Mouse (Mus musculus) CH12.LX (cell line): ENCODE results near the gene Prkn. TPM values are rescaled to one million over a fixed set of nuclear protein-coding genes. Genes with fewer than 3 reads are reported as not detected.

Experiments used
- DNase-seq: peaks from one replicate; pipeline ENCODE4 v3.0.0-alpha.2; 2013; ENCODE audit errors: extremely low read depth
- H3K27ac ChIP-seq: 2 replicates; pipeline ENCODE4 v1.5.1; 2012; ENCODE audit warnings: low read depth, mild to moderate bottlenecking, control low read depth, moderate library complexity; ENCODE audit not compliant: insufficient read depth
- H3K27me3 ChIP-seq: replicated peaks from 2 replicates; pipeline ENCODE3; 2012; ENCODE audit warnings: inconsistent platforms
- H3K36me3 ChIP-seq, 2 experiments: replicated peaks in 1 of 2; 2 replicates each; pipeline versions ENCODE3 to v1.6.1; 2012; ENCODE audit warnings: inconsistent platforms in 1 of 2, low read length in 1 of 2, mild to moderate bottlenecking in 1 of 2, mixed read lengths in 1 of 2, moderate library complexity in 1 of 2; ENCODE audit not compliant: control insufficient read depth in 1 of 2, insufficient read depth in 1 of 2
- H3K4me1 ChIP-seq, 2 experiments: 2 replicates each; pipeline ENCODE4 v1.6.1; 2012; ENCODE audit warnings: inconsistent platforms in 1 of 2, moderate library complexity in 1 of 2; ENCODE audit not compliant: insufficient read depth in 2 of 2, control insufficient read depth in 1 of 2
- H3K4me2 ChIP-seq: 2 replicates; pipeline ENCODE4 v1.6.1; 2012; ENCODE audit warnings: low read depth, mild to moderate bottlenecking, control low read depth; ENCODE audit not compliant: poor library complexity, insufficient read depth, severe bottlenecking
- H3K4me3 ChIP-seq, 3 experiments: fragments of 150-350 bp in 1 of 3; sonication (generic) in 1 of 3; replicated peaks in 1 of 3; 2 replicates each; pipeline versions ENCODE3 to v1.5.1; 2011 to 2012; ENCODE audit warnings: low read depth in 2 of 3, low read length in 2 of 3, mild to moderate bottlenecking in 2 of 3, moderate library complexity in 2 of 3, control low read depth in 1 of 3, improper control_type of control experiment in 1 of 3, inconsistent platforms in 1 of 3, mixed read lengths in 1 of 3; ENCODE audit not compliant: poor library complexity in 1 of 3
- H3K79me2 ChIP-seq: replicated peaks from 2 replicates; pipeline ENCODE4 v1.6.1; 2012; ENCODE audit warnings: mild to moderate bottlenecking, moderate library complexity; ENCODE audit not compliant: control insufficient read depth, poor library complexity, insufficient read depth, severe bottlenecking; ENCODE audit errors: extremely low read depth
- H3K9ac ChIP-seq: 2 replicates; pipeline ENCODE4 v1.6.1; 2012; ENCODE audit warnings: low read depth, mild to moderate bottlenecking, control low read depth, moderate library complexity; ENCODE audit not compliant: insufficient read depth
- H3K9me3 ChIP-seq: replicated peaks from 2 replicates; pipeline ENCODE3; 2012; ENCODE audit warnings: low read length, inconsistent platforms, mixed read lengths
- BHLHE40 ChIP-seq: IDR thresholded peaks from 2 replicates; pipeline ENCODE4 v1.6.1; 2011; ENCODE audit warnings: mild to moderate bottlenecking, low read depth, low read length, improper control_type of control experiment
- CHD1 ChIP-seq: IDR thresholded peaks from 2 replicates; pipeline ENCODE4 v1.6.1; 2012; ENCODE audit warnings: low read depth, low read length, improper control_type of control experiment, inconsistent platforms
- CHD2 ChIP-seq: IDR thresholded peaks from 2 replicates; pipeline ENCODE4 v1.6.1; 2011; ENCODE audit warnings: low read length, improper control_type of control experiment
- ELF1 ChIP-seq: IDR thresholded peaks from 2 replicates; pipeline ENCODE4 v1.6.1; 2014; ENCODE audit warnings: low read depth, mild to moderate bottlenecking, inconsistent platforms, low read length, improper control_type of control experiment
- MAFK ChIP-seq: IDR thresholded peaks from 2 replicates; pipeline ENCODE4 v1.6.1; 2011; ENCODE audit warnings: low read length, improper control_type of control experiment; ENCODE audit not compliant: insufficient replicate concordance
- MAX ChIP-seq: IDR thresholded peaks from 2 replicates; pipeline ENCODE4 v1.6.1; 2011; ENCODE audit warnings: low read length, improper control_type of control experiment
- MAZ ChIP-seq: IDR thresholded peaks from 2 replicates; pipeline ENCODE4 v1.6.1; 2012; ENCODE audit warnings: low read depth, mild to moderate bottlenecking, inconsistent platforms, low read length, improper control_type of control experiment, moderate library complexity
- MEF2A ChIP-seq: IDR thresholded peaks from 2 replicates; pipeline ENCODE4 v1.6.1; 2014; ENCODE audit warnings: low read depth, mild to moderate bottlenecking, inconsistent platforms, low read length, improper control_type of control experiment, borderline replicate concordance
- MYC ChIP-seq: IDR thresholded peaks from 2 replicates; pipeline ENCODE4 v1.6.1; 2011; ENCODE audit warnings: low read depth, mild to moderate bottlenecking, improper control_type of control experiment, low read length
- POLR2A ChIP-seq: IDR thresholded peaks from 2 replicates; pipeline ENCODE4 v1.6.1; 2011; ENCODE audit warnings: low read depth, mild to moderate bottlenecking, improper control_type of control experiment, low read length
- POLR2AphosphoS2 ChIP-seq: IDR thresholded peaks from 2 replicates; pipeline ENCODE4 v1.6.1; 2011; ENCODE audit warnings: low read depth, low read length, improper control_type of control experiment
- RAD21 ChIP-seq: IDR thresholded peaks from 2 replicates; pipeline ENCODE4 v1.6.1; 2011; ENCODE audit warnings: low read depth, mild to moderate bottlenecking, low read length, improper control_type of control experiment, moderate library complexity
- SIN3A ChIP-seq: IDR thresholded peaks from 2 replicates; pipeline ENCODE4 v1.6.1; 2012; ENCODE audit warnings: low read length, improper control_type of control experiment, inconsistent platforms
- SMC3 ChIP-seq: IDR thresholded peaks from 2 replicates; pipeline ENCODE4 v1.6.1; 2011; ENCODE audit warnings: low read depth, low read length, improper control_type of control experiment
- TBP ChIP-seq: conservative IDR thresholded peaks from 2 replicates; pipeline ENCODE4 v1.6.1; 2011; ENCODE audit warnings: low read depth, low read length, improper control_type of control experiment
- ZC3H11A ChIP-seq: IDR thresholded peaks from 2 replicates; pipeline ENCODE4 v1.6.1; 2012; ENCODE audit warnings: low read depth, mild to moderate bottlenecking, inconsistent platforms, low read length, improper control_type of control experiment
- ZKSCAN1 ChIP-seq: IDR thresholded peaks from 2 replicates; pipeline ENCODE4 v1.6.1; 2012; ENCODE audit warnings: low read depth, inconsistent platforms, low read length, improper control_type of control experiment, borderline replicate concordance
- ZMIZ1 ChIP-seq: IDR thresholded peaks from 2 replicates; pipeline ENCODE4 v1.6.1; 2012; ENCODE audit warnings: low read depth, mild to moderate bottlenecking, inconsistent platforms, low read length, improper control_type of control experiment
- dilution Hi-C: fragments of 300-500 bp; cut with MboI; formaldehyde crosslinking; loops from 2 replicates; pipeline ENCODE4 v1.14.3; 2020; ENCODE audit warnings: low sequenced_read_pairs; ENCODE audit not compliant: extremely low pct_unique_long_range_greater_than_20kb, extremely low pct_ligation_motif_present
- in situ Hi-C: fragments of 300-500 bp; cut with MboI; formaldehyde crosslinking; loops from 3 replicates; pipeline ENCODE4 v1.14.3; 2019; ENCODE audit warnings: low sequenced_read_pairs, low pct_ligation_motif_present, low pct_unique_long_range_greater_than_20kb, mixed read lengths
- polyA plus RNA-seq: library from polyadenylated mRNA; unstranded; fragments of >175 nt; gene quantifications from 2 replicates; pipeline ENCODE4 v1.2.1, GENCODE M21; 2012; ENCODE audit warnings: low read depth; ENCODE audit not compliant: insufficient read length
- total RNA-seq, 2 experiments: library from RNA; depleted of rRNA; stranded (reverse); fragments of 300-350 nt in 1 of 2; fragments of >200 nt in 1 of 2; gene quantifications; 2 replicates each; pipeline ENCODE4 v1.2.3; 2012 to 2014

Gene Prkn
- total and polyA plus RNA-seq, 3 experiments = 0.08 TPM; not detected in 2

- Histone ChIP-seq H3K4me3 (no peak overlapping the region), H3K4me2 (no peak overlapping the region), H3K9ac (no peak overlapping the region), H3K79me2 (no peaks in the 10 kb centered on the region), H3K9me3 (no peaks in the 10 kb centered on the region), H3K4me1 (0 out of 4 replicates have a peak, but pooled peaks cover 0 to 3% of the 10 kb centered on the region in 2 experiments), H3K27me3 (no peaks in the 10 kb centered on the region), H3K36me3 (no peaks in the 10 kb centered on the region), H3K27ac (no peak overlapping the region)
- in situ Hi-C loops (no loop called here), dilution Hi-C loops (no loop called here)
- no peak for DNase-seq
- TF ChIP-seq CHD1 = no peak
- TF ChIP-seq BHLHE40 = no peak
- TF ChIP-seq CHD2 = no peak
- no peak for TF ChIP-seq ZMIZ1
- no peak for TF ChIP-seq POLR2A
- TF ChIP-seq ZC3H11A = no peak
- no peak for TF ChIP-seq SIN3A
- no peak for TF ChIP-seq RAD21
Observed at GRCm38 (mm10) chr17:11383364-11383962, 543.3 kb downstream of the Prkn start.

DNA sequence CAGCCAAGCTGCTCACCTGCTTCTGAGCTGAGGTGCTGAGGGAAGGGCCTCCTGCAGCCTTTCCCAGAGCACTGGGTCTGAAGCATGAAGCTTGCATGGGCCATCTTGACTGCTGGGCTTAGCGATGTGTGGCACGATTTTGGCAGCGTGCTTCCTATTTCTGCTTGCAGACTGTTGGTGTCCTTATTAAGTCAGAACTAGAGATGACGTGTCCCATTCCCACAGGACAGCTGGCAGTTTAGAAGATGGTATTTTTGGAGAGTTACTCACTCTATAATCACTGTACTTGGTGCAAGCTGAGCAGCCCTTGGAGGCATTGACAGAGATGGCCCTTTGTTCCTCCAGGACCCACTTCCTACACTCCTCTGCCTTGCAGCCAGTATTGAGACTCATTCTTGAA is 545.1 kb downstream of the Prkn start:
- H3K4me1 ChIP-seq = 0 out of 4 replicates have a peak, but pooled peaks cover 0 to 3% of the 10 kb centered on the region in 2 experiments
- peak; percentile 13 for DNase-seq
- in situ Hi-C loops = no loop called here
- no peak for TF ChIP-seq SMC3
- TF ChIP-seq MAFK = no peak
- no peak for TF ChIP-seq ZKSCAN1
- TF ChIP-seq MAX = no peak
- no peak for TF ChIP-seq ELF1
- TF ChIP-seq POLR2AphosphoS2 = no peak
- TF ChIP-seq ZMIZ1 = no peak
- no peak for TF ChIP-seq TBP
- no peak for TF ChIP-seq MYC
- no peak for TF ChIP-seq MAZ
- TF ChIP-seq MEF2A = no peak
- no peak overlapping the region for H3K9ac ChIP-seq
- no peak overlapping the region for H3K4me2 ChIP-seq
- H3K27ac ChIP-seq = no peak overlapping the region
- H3K79me2 ChIP-seq = no peaks in the 10 kb centered on the region
- no peaks in the 10 kb centered on the region for H3K9me3 ChIP-seq
- no peak overlapping the region for H3K4me3 ChIP-seq
- no peaks in the 10 kb centered on the region for H3K36me3 ChIP-seq
- dilution Hi-C loops = no loop called here
- H3K27me3 ChIP-seq = no peaks in the 10 kb centered on the region
